Mouse (Mus musculus) forebrain, embryonic 15.5 days (tissue): ENCODE measurements at regions not wholly inside any gene's neighbourhood (a gene's known extent, or its start where the extent isn't known, plus 50 kb on each side); places are given as distances from the start of the nearest gene placed in this dataset.

Experiments used
- ATAC-seq: fragments of 200-750 bp; cut with Nextera tagmentation; replicated peaks from 2 replicates; pipeline ENCODE4 v1.8.0; 2017; ENCODE audit warnings: mild to moderate bottlenecking, moderate TSS enrichment, moderate library complexity
- H3K27ac ChIP-seq: fragments of 300-500 bp; sonication (generic); replicated peaks from 2 replicates; pipeline ENCODE4 v1.5.1; 2015; ENCODE audit warnings: mild to moderate bottlenecking, inconsistent platforms
- H3K27me3 ChIP-seq: fragments of 300-500 bp; sonication (generic); 2 replicates; pipeline ENCODE4 v1.6.1; 2015; ENCODE audit warnings: inconsistent platforms
- H3K36me3 ChIP-seq: fragments of 300-500 bp; sonication (generic); 2 replicates; pipeline ENCODE4 v1.6.1; 2015; ENCODE audit warnings: mild to moderate bottlenecking, inconsistent platforms
- H3K4me1 ChIP-seq: fragments of 300-500 bp; sonication (generic); 2 replicates; pipeline ENCODE4 v1.6.1; 2015; ENCODE audit warnings: inconsistent platforms
- H3K4me2 ChIP-seq: fragments of 300-500 bp; sonication (generic); replicated peaks from 2 replicates; pipeline ENCODE4 v1.6.1; 2015; ENCODE audit warnings: mild to moderate bottlenecking, inconsistent platforms
- H3K4me3 ChIP-seq: fragments of 300-500 bp; sonication (generic); 2 replicates; pipeline ENCODE4 v1.5.1; 2015; ENCODE audit warnings: mild to moderate bottlenecking, inconsistent platforms
- H3K9ac ChIP-seq: fragments of 300-500 bp; sonication (generic); replicated peaks from 2 replicates; pipeline ENCODE4 v1.6.1; 2015; ENCODE audit warnings: mild to moderate bottlenecking, inconsistent platforms
- H3K9me3 ChIP-seq: fragments of 300-500 bp; sonication (generic); 2 replicates; pipeline ENCODE4 v1.6.1; 2016; ENCODE audit warnings: inconsistent platforms
- WGBS: fragments of 180-500 bp; shearing (Covaris S2); methylation state at CpG from one replicate; pipeline ENCODE4 v1.1.7; 2015; ENCODE audit warnings: mixed read lengths; 5-methylcytosine and 5-hydroxymethylcytosine counted together

DNA sequence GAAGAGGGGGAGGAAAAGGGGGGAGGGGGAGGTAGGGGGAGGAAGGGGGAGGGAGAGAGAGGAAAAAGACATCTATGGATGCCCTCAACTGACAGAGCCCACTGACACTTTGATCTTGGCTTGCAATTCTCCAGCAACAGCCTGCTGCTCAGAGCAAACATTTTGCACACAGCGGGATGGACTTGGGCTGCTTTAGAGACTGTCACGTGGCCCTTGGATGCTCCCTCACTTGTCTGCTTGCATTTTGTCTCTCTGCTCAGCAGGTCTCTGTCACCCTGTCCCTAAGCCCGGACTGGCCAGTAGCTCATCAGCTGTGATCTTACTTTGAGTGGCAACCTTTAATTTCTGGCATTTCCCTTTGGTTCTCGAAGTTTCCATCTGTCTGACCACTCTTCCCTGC, 421.4 kb upstream of the Fam19a5 start:
- Histone ChIP-seq H3K27ac (no peak overlapping the region), H3K9me3 (no peaks in the 10 kb centered on the region)
- WGBS = 35% methylated on average over 4 of the region's 4 CpGs

GRCm38 (mm10) chr15:87125427-87126148, 418.5 kb upstream of the Fam19a5 start:
- Histone ChIP-seq H3K4me1 (no peaks in the 10 kb centered on the region), H3K9me3 (no peaks in the 10 kb centered on the region), H3K27me3 (no peaks in the 10 kb centered on the region), H3K4me3 (no peak overlapping the region), H3K4me2 (no peak overlapping the region), H3K9ac (no peak overlapping the region), H3K36me3 (no peaks in the 10 kb centered on the region), H3K27ac (no peak overlapping the region)
- WGBS = 62% methylated on average over 6 of the region's 6 CpGs
- no peak for ATAC-seq

More for the DNA sequence above, 421.4 kb upstream of the Fam19a5 start:
- H3K9ac ChIP-seq = no peak overlapping the region
- H3K4me1 ChIP-seq = no peaks in the 10 kb centered on the region
- no peaks in the 10 kb centered on the region for H3K27me3 ChIP-seq
- no peak overlapping the region for H3K4me3 ChIP-seq
- no peak overlapping the region for H3K4me2 ChIP-seq
- H3K36me3 ChIP-seq = no peaks in the 10 kb centered on the region
- no peak for ATAC-seq

DNA sequence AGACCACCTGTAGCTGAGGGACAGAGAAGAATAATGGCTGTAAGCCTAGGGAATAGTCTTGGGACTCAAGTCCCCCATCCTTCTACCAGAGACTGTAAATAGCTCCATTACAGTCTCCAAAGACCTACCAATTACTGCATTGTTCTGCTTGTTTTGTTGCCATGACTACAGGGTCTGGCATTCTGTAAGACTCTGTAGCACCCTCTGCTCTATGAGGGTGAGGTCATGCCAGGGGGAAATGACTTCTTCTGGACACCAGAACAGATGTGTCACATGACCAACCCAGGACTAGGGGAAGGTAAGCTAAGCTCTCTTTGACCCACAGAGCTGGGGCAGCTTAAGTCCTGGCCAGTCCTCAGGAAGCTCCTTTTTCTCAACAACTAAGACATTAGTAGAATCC, 405.2 kb upstream of the Fam19a5 start:
- no peak overlapping the region for H3K27ac ChIP-seq
- no peaks in the 10 kb centered on the region for H3K36me3 ChIP-seq
- ATAC-seq = no peak
- no peaks in the 10 kb centered on the region for H3K4me1 ChIP-seq
- H3K27me3 ChIP-seq = no peaks in the 10 kb centered on the region
- H3K4me3 ChIP-seq = no peak overlapping the region
- H3K9me3 ChIP-seq = no peaks in the 10 kb centered on the region
- no peak overlapping the region for H3K9ac ChIP-seq
- no peak overlapping the region for H3K4me2 ChIP-seq

- WGBS = 85% methylated on average over 5 of the region's 5 CpGs
- H3K9me3 ChIP-seq = no peaks in the 10 kb centered on the region
- H3K4me1 ChIP-seq = no peaks in the 10 kb centered on the region
- H3K27me3 ChIP-seq = no peaks in the 10 kb centered on the region
- no peak overlapping the region for H3K4me2 ChIP-seq
- no peak overlapping the region for H3K9ac ChIP-seq
- H3K36me3 ChIP-seq = no peaks in the 10 kb centered on the region
- ATAC-seq = no peak
- H3K4me3 ChIP-seq = no peak overlapping the region
- no peak overlapping the region for H3K27ac ChIP-seq
Observed at GRCm38 (mm10) chr15:87169136-87169535, 375.0 kb upstream of the Fam19a5 start.

DNA sequence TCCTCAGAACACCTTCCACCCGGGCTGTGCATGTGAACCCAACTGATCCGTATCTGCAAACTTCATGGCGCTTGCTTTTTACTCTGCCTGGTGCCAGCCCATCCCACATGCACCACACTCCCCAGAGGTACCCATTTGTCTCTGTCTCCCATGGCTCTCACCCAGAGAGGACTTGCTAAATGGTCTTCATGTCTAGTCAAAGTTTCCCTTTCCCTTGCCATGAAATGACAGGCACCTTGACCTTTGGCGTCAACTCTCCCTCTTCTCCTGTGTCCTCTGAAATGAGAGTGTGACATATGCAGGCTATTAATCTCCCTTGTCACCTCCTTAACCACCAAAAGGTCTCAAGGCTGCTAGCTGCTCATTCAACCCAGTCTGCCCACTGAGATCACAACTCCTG, 373.2 kb upstream of the Fam19a5 start:
- H3K4me1 ChIP-seq = no peaks in the 10 kb centered on the region
- no peaks in the 10 kb centered on the region for H3K36me3 ChIP-seq
- no peak overlapping the region for H3K27ac ChIP-seq
- WGBS = 92% methylated on average over 4 of the region's 4 CpGs
- no peak overlapping the region for H3K4me3 ChIP-seq
- no peak overlapping the region for H3K9ac ChIP-seq
- H3K9me3 ChIP-seq = no peaks in the 10 kb centered on the region
- no peak overlapping the region for H3K4me2 ChIP-seq
- no peaks in the 10 kb centered on the region for H3K27me3 ChIP-seq
- no peak for ATAC-seq

DNA sequence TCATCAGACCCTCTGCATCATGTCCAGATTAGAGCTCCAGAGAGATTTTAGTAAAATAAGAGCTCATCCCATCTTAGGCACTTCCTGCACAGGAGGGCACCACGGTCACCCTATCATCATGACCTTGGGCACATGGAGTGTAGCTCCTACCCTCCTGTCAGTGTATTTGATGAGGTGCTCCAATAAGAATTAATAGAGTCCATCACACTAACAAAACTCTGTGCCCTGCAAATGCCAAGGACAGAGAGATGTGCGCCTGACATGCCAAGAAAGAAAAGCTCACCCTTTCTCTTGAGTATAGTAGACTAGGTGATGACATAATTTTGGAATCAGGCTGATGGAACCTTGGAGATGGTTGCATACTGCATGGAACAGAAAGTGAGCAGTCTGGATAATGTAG, 371.0 kb upstream of the Fam19a5 start:
- WGBS = 95% methylated on average over 2 of the region's 2 CpGs
- Histone ChIP-seq H3K27me3 (no peaks in the 10 kb centered on the region), H3K9me3 (no peaks in the 10 kb centered on the region), H3K36me3 (no peaks in the 10 kb centered on the region), H3K4me1 (no peaks in the 10 kb centered on the region), H3K4me3 (no peak overlapping the region), H3K9ac (no peak overlapping the region), H3K27ac (no peak overlapping the region), H3K4me2 (no peak overlapping the region)
- no peak for ATAC-seq

GRCm38 (mm10) chr15:87178646-87179045, 365.5 kb upstream of the Fam19a5 start:
- no peak overlapping the region for H3K4me3 ChIP-seq
- no peak overlapping the region for H3K9ac ChIP-seq
- H3K4me2 ChIP-seq = no peak overlapping the region
- H3K27ac ChIP-seq = no peak overlapping the region
- no peak for ATAC-seq
- no peaks in the 10 kb centered on the region for H3K4me1 ChIP-seq
- 92% methylated on average over 7 of the region's 7 CpGs for WGBS
- no peaks in the 10 kb centered on the region for H3K36me3 ChIP-seq
- no peaks in the 10 kb centered on the region for H3K27me3 ChIP-seq
- H3K9me3 ChIP-seq = no peaks in the 10 kb centered on the region

DNA sequence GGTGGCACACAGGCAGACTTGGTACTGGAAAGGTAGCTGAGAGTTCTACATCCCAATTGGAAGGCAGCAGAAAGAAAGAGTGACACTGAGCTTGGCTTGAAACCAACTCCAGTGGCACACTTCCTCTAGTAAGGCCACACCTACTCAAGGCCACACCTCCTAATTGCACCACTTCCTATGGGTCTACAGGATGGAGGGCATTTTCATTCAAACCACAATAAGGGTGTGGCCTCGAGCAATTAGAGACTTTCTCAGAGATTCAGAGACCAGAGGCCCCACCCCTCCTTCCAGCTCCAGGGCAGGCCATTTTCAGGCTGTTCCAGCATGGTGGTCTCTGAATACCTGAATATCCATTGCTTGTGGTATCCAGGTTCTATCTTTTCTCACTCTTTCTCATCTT, 363.3 kb upstream of the Fam19a5 start:
- Histone ChIP-seq H3K9me3 (no peaks in the 10 kb centered on the region), H3K4me2 (no peak overlapping the region), H3K4me3 (no peak overlapping the region), H3K36me3 (no peaks in the 10 kb centered on the region), H3K4me1 (no peaks in the 10 kb centered on the region), H3K27me3 (no peaks in the 10 kb centered on the region), H3K9ac (no peak overlapping the region), H3K27ac (no peak overlapping the region)
- 74% methylated on average over 1 of the region's 1 CpGs for WGBS
- no peak for ATAC-seq

GRCm38 (mm10) chr15:87184248-87184647, 359.9 kb upstream of the Fam19a5 start:
- WGBS = 74% methylated on average over 7 of the region's 7 CpGs

GRCm38 (mm10) chr15:87188816-87189455, 355.2 kb upstream of the Fam19a5 start:
- Histone ChIP-seq H3K9me3 (no peaks in the 10 kb centered on the region), H3K4me2 (no peak overlapping the region), H3K27ac (no peak overlapping the region), H3K27me3 (no peaks in the 10 kb centered on the region), H3K4me1 (no peaks in the 10 kb centered on the region), H3K9ac (no peak overlapping the region), H3K4me3 (no peak overlapping the region), H3K36me3 (no peaks in the 10 kb centered on the region)
- WGBS = 43% methylated on average over 9 of the region's 9 CpGs
- ATAC-seq = no peak

More at GRCm38 (mm10) chr15:87184248-87184647, 359.9 kb upstream of the Fam19a5 start:
- Histone ChIP-seq H3K9me3 (no peaks in the 10 kb centered on the region), H3K4me3 (no peak overlapping the region), H3K4me2 (no peak overlapping the region), H3K27me3 (no peaks in the 10 kb centered on the region), H3K27ac (no peak overlapping the region), H3K9ac (no peak overlapping the region), H3K4me1 (no peaks in the 10 kb centered on the region), H3K36me3 (no peaks in the 10 kb centered on the region)
- ATAC-seq = no peak

DNA sequence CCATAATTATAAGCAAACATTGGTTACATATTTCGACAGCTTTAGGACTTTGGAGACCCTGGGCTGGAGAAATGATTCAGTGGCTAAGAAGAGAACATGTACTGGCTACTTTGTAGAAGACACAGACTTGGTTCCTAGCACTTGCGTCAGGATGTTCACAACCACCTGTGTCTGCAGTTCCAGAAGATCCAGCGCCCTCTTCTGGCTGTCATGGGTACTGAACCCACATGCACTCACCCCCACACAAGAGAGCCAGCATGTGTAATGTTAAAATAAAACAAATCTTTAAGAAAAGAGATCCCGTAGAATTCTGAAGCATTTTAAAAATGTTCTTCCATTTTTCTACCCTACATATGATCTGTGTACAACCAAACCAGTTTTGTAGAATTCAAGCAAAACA, 352.2 kb upstream of the Fam19a5 start:
- Histone ChIP-seq H3K27me3 (no peaks in the 10 kb centered on the region), H3K4me1 (peaks cover 4% of the 10 kb centered on the region; the same call in 1 of the 2 replicates), H3K27ac (no peak overlapping the region), H3K9ac (no peak overlapping the region), H3K9me3 (no peaks in the 10 kb centered on the region), H3K36me3 (no peaks in the 10 kb centered on the region), H3K4me2 (no peak overlapping the region), H3K4me3 (no peak overlapping the region)
- WGBS = 71% methylated on average over 4 of the region's 4 CpGs
- ATAC-seq = no peak

- H3K4me2 ChIP-seq = no peak overlapping the region
- H3K9me3 ChIP-seq = no peaks in the 10 kb centered on the region
- no peak for ATAC-seq
- H3K4me1 ChIP-seq = peaks cover 22% of the 10 kb centered on the region
- H3K27me3 ChIP-seq = no peaks in the 10 kb centered on the region
- no peak overlapping the region for H3K4me3 ChIP-seq
- no peaks in the 10 kb centered on the region for H3K36me3 ChIP-seq
- no peak overlapping the region for H3K27ac ChIP-seq
- 49% methylated on average over 6 of the region's 6 CpGs for WGBS
- H3K9ac ChIP-seq = no peak overlapping the region
Observed at GRCm38 (mm10) chr15:87196306-87196893, 347.7 kb upstream of the Fam19a5 start.
